Mouse (Mus musculus) neural tube, embryonic 12.5 days (tissue): ENCODE results near the gene Rcan3. TPM values are rescaled to one million over a fixed set of nuclear protein-coding genes. Genes with fewer than 3 reads are reported as not detected.

Experiments used
- ATAC-seq: fragments of 200-750 bp; cut with Nextera tagmentation; 2 replicates; pipeline ENCODE4 v1.8.0; 2017; ENCODE audit warnings: low read depth, mild to moderate bottlenecking, moderate TSS enrichment, moderate library complexity; ENCODE audit not compliant: low FRiP score
- H3K27ac ChIP-seq: fragments of 300-500 bp; sonication (generic); 2 replicates; pipeline ENCODE4 v1.5.1; 2016
- H3K27me3 ChIP-seq: fragments of 300-500 bp; sonication (generic); replicated peaks from 2 replicates; pipeline ENCODE4 v1.6.1; 2016; ENCODE audit warnings: mild to moderate bottlenecking
- H3K36me3 ChIP-seq: fragments of 300-500 bp; sonication (generic); 2 replicates; pipeline ENCODE4 v1.6.1; 2016; ENCODE audit warnings: mild to moderate bottlenecking
- H3K4me1 ChIP-seq: fragments of 300-500 bp; sonication (generic); 2 replicates; pipeline ENCODE4 v1.6.1; 2016
- H3K4me2 ChIP-seq: fragments of 300-500 bp; sonication (generic); replicated peaks from 2 replicates; pipeline ENCODE4 v1.6.1; 2016; ENCODE audit warnings: mild to moderate bottlenecking
- H3K4me3 ChIP-seq: fragments of 300-500 bp; sonication (generic); 2 replicates; pipeline ENCODE4 v1.5.1; 2016
- H3K9ac ChIP-seq: fragments of 300-500 bp; sonication (generic); 2 replicates; pipeline ENCODE4 v1.6.1; 2016; ENCODE audit warnings: mild to moderate bottlenecking
- H3K9me3 ChIP-seq: fragments of 300-500 bp; sonication (generic); 2 replicates; pipeline ENCODE4 v1.6.1; 2016; ENCODE audit warnings: mild to moderate bottlenecking
- WGBS: fragments of 180-500 bp; shearing (Covaris S2); methylation state at CpG from one replicate; pipeline ENCODE4 v1.1.7; 2016; 5-methylcytosine and 5-hydroxymethylcytosine counted together
- polyA plus RNA-seq: library from polyadenylated mRNA; unstranded; fragments of >200 nt; fragmentation: Nextera tagmentation; extraction: Ambion mirVana; gene quantifications from 2 replicates; pipeline ENCODE4 v1.2.1, GENCODE M21; 2016

Gene Rcan3
- polyA plus RNA-seq, 1 experiment from 2014 or later = 21.7 TPM

DNA sequence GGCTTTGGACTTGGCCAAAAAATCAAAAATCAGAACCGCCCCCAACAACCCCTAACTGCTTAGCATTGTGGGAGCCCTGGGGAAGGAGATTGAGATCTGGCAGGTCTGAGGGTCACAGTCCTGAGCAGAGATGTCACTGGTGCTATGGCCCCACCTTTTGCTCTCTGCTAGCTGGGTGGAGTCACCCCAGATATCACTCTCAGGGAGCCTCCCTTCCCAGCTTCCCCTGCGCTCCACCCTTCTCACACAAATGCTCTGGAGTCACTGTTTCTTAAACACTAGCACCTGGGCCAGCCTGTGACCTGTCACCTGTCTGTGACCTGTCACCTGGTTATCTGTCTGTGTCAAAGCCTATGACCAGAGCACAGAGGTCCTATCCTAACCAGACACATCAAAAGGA, 28.7 kb downstream of the Rcan3 start:
- no peaks in the 10 kb centered on the region for H3K4me1 ChIP-seq
- no peak overlapping the region for H3K27ac ChIP-seq
- 89% methylated on average over 2 of the region's 2 CpGs for WGBS
- H3K36me3 ChIP-seq = 0 out of 2 replicates have a peak, but pooled peaks cover under 1% of the 10 kb centered on the region
- no peak overlapping the region for H3K4me2 ChIP-seq
- no peak for ATAC-seq
- H3K9ac ChIP-seq = no peak overlapping the region
- no peak overlapping the region for H3K4me3 ChIP-seq
- no peaks in the 10 kb centered on the region for H3K9me3 ChIP-seq
- no peaks in the 10 kb centered on the region for H3K27me3 ChIP-seq

DNA sequence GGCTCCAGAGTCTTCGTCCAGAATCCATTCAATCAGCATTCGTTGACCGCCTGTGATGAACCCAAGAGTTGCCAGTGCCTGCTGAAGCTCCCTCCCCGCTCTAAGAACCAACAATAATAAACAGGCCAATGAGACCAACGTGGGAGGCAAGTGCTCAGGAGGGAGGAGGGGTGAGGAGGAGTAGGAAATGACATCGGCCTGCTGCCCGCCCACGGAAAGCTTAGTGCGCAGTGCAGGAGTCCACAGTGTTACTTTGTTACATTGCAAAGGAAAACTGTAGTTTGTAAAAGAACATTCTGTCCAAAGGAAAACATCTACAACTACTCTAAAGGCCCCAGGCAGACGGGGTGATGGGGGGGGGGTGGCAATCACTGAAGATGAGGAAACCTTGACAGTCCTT, 29.6 kb downstream of the Rcan3 start:
- Histone ChIP-seq H3K27me3 (peaks cover 7% of the 10 kb centered on the region; the same call in 1 of the 2 replicates), H3K4me1 (no peaks in the 10 kb centered on the region), H3K4me3 (no peak overlapping the region), H3K4me2 (no peak overlapping the region), H3K27ac (no peak overlapping the region), H3K36me3 (no peaks in the 10 kb centered on the region), H3K9me3 (no peaks in the 10 kb centered on the region), H3K9ac (no peak overlapping the region)
- ATAC-seq = no peak
- 77% methylated on average over 10 of the region's 10 CpGs for WGBS

DNA sequence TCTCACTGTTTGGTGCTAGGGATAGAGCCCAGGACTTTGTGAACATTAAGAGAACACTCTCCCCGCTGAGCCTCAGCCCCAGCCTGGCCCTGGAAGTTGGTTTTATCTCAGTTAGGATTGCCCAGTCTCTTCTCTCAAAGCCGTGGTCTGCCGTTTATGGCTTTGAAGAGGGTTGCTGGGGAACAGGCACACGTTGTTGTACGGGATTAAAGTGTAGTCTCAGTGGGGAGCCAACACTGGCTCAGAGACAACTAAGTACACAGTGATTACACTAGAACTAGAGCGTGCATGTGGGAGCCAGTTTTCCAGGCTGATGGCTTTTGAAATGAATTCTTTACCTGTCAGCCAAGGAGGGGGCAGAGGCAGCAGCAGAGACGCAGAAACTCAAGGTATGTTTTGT, 31.8 kb downstream of the Rcan3 start:
- H3K36me3 ChIP-seq = no peaks in the 10 kb centered on the region
- no peak overlapping the region for H3K9ac ChIP-seq
- no peak overlapping the region for H3K27ac ChIP-seq
- H3K4me1 ChIP-seq = peaks cover 9% of the 10 kb centered on the region
- H3K4me3 ChIP-seq = no peak overlapping the region
- ATAC-seq = no peak
- no peak overlapping the region for H3K4me2 ChIP-seq
- H3K9me3 ChIP-seq = no peaks in the 10 kb centered on the region
- H3K27me3 ChIP-seq = peaks cover 29% of the 10 kb centered on the region
- WGBS = 22% methylated on average over 7 of the region's 7 CpGs

DNA sequence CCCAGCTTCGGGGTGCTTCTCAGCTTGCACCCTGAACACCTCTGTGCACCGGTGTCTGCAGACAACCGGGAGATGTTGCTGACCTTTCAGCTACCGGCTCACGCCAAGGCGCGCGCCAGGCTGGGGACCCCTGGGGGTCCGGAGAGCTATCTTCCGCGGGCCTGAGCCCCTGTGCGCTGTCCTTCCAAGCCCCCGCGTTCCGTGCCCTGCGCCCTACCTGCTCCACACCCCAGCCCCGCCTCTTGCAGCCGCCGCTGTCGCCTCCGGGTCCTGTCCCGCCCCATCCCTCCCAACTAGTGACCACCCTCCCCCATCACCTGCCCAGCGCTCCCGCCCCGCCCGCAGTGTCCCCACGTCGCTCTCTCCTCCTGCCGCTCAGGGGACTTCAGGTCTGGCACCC, 35.7 kb downstream of the Rcan3 start, which contains the start of gene Ncmap:
TSS of gene Ncmap (minus strand) at position 237 of the 400 bp plus-strand sequence.
- Histone ChIP-seq H3K4me1 (peaks cover 9% of the 10 kb centered on the region), H3K36me3 (no peaks in the 10 kb centered on the region), H3K27me3 (peaks cover 45% of the 10 kb centered on the region), H3K9ac (peak within 1 kb of the TSS; percentile 39), H3K4me2 (peak within 1 kb of the TSS; percentile 63), H3K9me3 (no peaks in the 10 kb centered on the region), H3K4me3 (peak within 1 kb of the TSS; percentile 30), H3K27ac (no peak within 1 kb of the TSS)
- WGBS = 1% methylated on average over 29 of the region's 29 CpGs
- no peak for ATAC-seq

DNA sequence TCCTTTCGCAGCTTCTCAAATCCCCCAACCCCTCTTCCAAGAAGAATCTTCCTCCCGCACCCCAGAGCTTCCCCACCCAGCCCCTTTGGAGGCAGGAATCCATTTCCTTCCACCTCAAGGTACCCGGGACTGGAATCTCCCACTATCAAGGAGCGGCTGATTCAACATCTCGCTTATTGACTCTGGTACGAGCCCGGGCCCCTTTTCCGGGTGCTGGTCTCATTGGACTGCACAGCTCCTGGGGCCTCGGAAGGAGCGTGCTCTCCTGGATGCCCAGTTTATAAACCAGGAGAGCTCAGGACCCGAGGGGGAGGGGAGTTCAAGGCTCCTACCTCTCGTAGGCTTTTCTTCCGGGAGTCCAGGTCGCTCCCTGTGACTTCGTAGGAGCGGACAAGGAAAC, 36.1 kb downstream of the Rcan3 start:
- Histone ChIP-seq H3K9ac (peak overlapping the region; percentile 39; the same call in 1 of the 2 replicates), H3K27ac (no peak overlapping the region), H3K4me3 (peak overlapping the region; percentile 30), H3K36me3 (no peaks in the 10 kb centered on the region), H3K27me3 (peaks cover 45% of the 10 kb centered on the region), H3K9me3 (no peaks in the 10 kb centered on the region), H3K4me1 (peaks cover 9% of the 10 kb centered on the region), H3K4me2 (peak overlapping the region; percentile 63)
- WGBS = 3% methylated on average over 16 of the region's 16 CpGs
- no peak for ATAC-seq

DNA sequence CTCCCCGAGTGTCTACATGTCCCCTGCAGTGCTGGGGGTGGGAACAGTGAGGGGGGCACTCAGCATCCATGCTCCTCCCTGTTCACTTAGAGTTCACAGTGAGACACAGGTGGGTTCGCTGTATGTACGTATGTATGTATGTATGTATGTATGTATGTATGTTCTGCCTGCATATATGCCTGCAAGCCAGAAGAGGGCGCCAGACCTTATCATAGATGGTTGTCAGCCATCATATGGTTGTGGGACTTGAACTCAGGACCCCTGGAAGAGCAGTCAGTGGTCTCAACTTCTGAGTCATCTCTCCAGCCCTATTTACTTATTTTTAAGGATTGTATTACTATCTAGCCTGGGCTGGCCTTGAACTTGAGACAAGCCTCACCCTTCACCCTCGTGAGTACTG, 37.4 kb downstream of the Rcan3 start:
- no peak overlapping the region for H3K4me3 ChIP-seq
- H3K27me3 ChIP-seq = peaks cover 45% of the 10 kb centered on the region
- no peak for ATAC-seq
- H3K4me1 ChIP-seq = peaks cover 9% of the 10 kb centered on the region
- no peak overlapping the region for H3K27ac ChIP-seq
- no peaks in the 10 kb centered on the region for H3K9me3 ChIP-seq
- H3K9ac ChIP-seq = no peak overlapping the region
- no peak overlapping the region for H3K4me2 ChIP-seq
- 85% methylated on average over 5 of the region's 5 CpGs for WGBS
- no peaks in the 10 kb centered on the region for H3K36me3 ChIP-seq

DNA sequence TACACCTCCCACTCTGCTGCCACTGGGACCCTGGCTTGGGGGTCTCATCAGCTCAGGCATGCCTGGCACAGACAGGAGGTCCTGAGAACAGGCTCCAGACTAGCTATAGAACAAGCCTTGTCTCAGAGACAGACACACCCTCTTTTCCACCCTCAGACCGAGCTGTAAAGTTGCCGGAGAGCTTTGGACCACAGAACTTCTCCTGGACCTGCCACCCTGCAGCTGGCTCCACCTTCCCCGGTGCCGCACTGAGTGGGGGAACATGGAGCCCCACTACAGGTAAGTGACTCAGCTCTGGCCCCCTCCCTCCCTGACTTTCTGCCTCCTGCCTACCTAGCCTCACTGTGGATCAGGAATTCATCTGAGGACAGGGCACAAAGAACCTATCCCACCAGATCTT, 38.3 kb downstream of the Rcan3 start:
- no peak overlapping the region for H3K27ac ChIP-seq
- no peak overlapping the region for H3K4me3 ChIP-seq
- no peaks in the 10 kb centered on the region for H3K36me3 ChIP-seq
- no peak for ATAC-seq
- no peaks in the 10 kb centered on the region for H3K9me3 ChIP-seq
- no peak overlapping the region for H3K9ac ChIP-seq
- peaks cover 45% of the 10 kb centered on the region for H3K27me3 ChIP-seq
- peaks cover 9% of the 10 kb centered on the region for H3K4me1 ChIP-seq
- 83% methylated on average over 4 of the region's 4 CpGs for WGBS
- no peak overlapping the region for H3K4me2 ChIP-seq

DNA sequence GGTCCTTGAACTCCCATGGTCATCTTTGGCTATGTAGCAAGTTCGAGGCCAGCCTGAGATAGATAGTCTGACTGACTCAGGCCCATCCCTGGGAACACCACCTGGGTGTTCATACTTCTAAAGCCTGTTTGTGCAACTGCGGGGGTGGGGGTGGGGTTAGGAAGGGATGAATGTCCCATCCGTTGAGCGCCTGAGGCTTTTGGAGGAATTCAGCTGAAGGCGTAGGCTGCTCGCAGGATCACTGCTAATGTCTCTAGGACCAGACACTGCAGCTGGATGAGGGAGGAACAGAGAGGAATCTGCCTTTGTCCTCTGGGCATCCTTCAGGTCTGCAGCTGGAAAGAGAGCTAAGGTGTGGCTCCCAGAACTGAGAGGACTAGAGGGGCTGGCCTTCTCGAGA, 39.0 kb downstream of the Rcan3 start:
- H3K27ac ChIP-seq = no peak overlapping the region
- WGBS = 82% methylated on average over 7 of the region's 7 CpGs
- no peak overlapping the region for H3K4me3 ChIP-seq
- H3K36me3 ChIP-seq = no peaks in the 10 kb centered on the region
- peaks cover 9% of the 10 kb centered on the region for H3K4me1 ChIP-seq
- H3K27me3 ChIP-seq = peaks cover 44% of the 10 kb centered on the region
- no peak overlapping the region for H3K9ac ChIP-seq
- no peak overlapping the region for H3K4me2 ChIP-seq
- H3K9me3 ChIP-seq = no peaks in the 10 kb centered on the region
- no peak for ATAC-seq

DNA sequence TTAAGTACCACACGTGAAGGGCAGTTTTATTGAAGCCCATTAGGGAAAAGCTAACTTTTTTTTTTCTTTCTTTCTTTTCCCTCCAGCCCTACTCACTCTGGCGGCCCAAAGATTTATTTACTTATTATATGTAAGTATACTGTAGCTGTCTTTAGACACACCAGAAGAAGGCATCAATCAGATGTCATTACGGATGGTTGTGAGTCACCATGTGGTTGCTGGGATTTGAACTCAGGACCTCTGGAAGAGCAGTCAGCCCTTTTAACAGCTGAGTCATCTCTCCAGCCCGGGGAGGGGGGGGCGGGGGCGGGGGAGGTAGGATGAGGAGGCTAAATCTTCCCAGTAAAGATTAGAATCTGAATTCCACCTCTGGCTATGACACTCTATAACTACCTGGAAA, 40.3 kb downstream of the Rcan3 start:
- Histone ChIP-seq H3K27me3 (peaks cover 31% of the 10 kb centered on the region), H3K9me3 (no peaks in the 10 kb centered on the region), H3K4me2 (no peak overlapping the region), H3K4me1 (peaks cover 8% of the 10 kb centered on the region), H3K4me3 (no peak overlapping the region), H3K9ac (no peak overlapping the region), H3K36me3 (no peaks in the 10 kb centered on the region), H3K27ac (no peak overlapping the region)
- no peak for ATAC-seq
- WGBS = 76% methylated on average over 6 of the region's 6 CpGs

DNA sequence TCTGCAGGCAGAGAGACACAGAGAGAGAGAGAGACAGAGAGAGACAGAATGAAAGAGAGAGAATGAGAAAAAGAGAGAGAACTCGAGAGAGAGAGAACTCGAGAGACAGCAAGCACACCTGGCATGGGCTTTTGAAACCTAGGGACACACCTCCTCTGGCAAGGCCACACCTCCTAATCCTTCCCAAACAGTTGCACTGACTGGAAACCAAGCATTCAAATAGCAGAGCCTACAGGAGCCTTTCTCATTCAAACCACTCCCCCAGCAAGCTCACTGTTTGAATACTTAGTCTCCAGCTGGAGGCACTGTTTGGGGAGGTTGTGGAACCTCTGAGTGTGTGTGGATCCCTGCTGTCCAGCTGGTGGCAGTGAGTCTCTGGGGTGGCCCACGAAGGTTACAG, 40.9 kb downstream of the Rcan3 start:
- Histone ChIP-seq H3K4me3 (no peak overlapping the region), H3K4me1 (peaks cover 2% of the 10 kb centered on the region), H3K27me3 (peaks cover 26% of the 10 kb centered on the region), H3K9ac (no peak overlapping the region), H3K27ac (no peak overlapping the region), H3K9me3 (no peaks in the 10 kb centered on the region), H3K4me2 (no peak overlapping the region), H3K36me3 (no peaks in the 10 kb centered on the region)
- ATAC-seq = no peak
- 76% methylated on average over 3 of the region's 3 CpGs for WGBS

DNA sequence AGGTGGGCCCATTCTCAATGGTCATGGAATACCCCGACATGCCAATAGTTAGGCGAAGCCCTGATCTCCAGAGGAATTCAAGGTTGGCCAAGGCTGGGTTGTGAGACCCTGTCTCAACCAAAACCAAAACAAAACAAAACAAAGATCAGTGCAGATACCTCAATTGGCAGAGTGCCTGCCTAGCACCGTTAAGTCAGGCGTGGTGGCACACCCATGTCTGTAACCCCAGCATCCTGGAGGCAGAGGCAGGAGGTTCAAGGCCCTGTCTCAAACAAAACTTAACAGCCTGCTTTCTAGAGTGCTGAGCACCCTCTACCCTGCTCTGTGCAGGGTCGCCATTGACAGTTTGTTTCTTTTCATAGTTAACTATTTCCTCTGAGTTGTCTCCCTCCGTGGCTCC, 42.6 kb downstream of the Rcan3 start:
- Histone ChIP-seq H3K4me1 (no peaks in the 10 kb centered on the region), H3K36me3 (no peaks in the 10 kb centered on the region), H3K9ac (no peak overlapping the region), H3K4me3 (no peak overlapping the region), H3K4me2 (no peak overlapping the region), H3K9me3 (no peaks in the 10 kb centered on the region), H3K27me3 (peaks cover 8% of the 10 kb centered on the region), H3K27ac (no peak overlapping the region)
- 74% methylated on average over 6 of the region's 6 CpGs for WGBS
- ATAC-seq = no peak

DNA sequence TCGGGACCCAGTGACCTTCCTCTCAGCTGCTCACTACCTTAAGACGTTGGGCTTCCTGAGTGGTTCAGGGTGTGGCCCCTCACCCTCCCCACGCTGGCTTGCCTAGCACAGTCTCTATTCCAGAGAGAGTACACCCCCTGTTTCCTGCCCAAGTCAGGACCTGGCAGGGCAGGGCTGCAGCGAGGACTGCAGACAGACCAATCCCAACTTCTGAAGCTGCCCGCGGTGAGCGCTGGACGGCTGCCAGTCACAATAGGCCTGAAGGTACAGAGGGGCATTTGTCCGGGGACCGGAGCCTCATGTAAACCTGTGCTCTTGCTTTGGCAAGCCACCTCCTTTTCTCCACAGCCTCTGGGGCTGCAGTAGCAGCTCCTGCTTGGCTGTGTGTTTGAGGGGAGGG, 48.0 kb downstream of the Rcan3 start:
- H3K27ac ChIP-seq = no peak overlapping the region
- no peak overlapping the region for H3K4me3 ChIP-seq
- no peaks in the 10 kb centered on the region for H3K9me3 ChIP-seq
- no peak overlapping the region for H3K4me2 ChIP-seq
- no peak overlapping the region for H3K9ac ChIP-seq
- no peaks in the 10 kb centered on the region for H3K36me3 ChIP-seq
- ATAC-seq = no peak
- H3K4me1 ChIP-seq = no peaks in the 10 kb centered on the region
- H3K27me3 ChIP-seq = peaks cover 7% of the 10 kb centered on the region
- 64% methylated on average over 10 of the region's 10 CpGs for WGBS

DNA sequence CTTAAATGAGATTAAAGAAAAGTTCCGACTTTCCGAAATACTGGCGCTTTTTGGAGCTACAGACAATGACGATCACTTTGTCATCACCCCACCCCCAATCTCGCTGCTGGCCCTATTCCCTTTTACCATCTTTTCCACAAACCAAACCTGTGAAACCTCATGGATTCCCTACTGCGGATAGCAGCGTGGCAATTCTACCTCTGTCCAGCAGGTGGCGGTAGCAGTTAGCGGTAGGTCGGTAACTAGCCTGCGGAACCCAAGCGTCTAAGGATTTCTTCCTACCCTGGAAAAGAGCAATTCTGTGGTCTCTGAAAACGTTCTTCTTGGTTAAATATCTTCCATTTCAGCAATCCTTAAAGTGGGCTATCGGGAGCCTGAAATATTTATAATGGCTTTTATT, 51.3 kb downstream of the Rcan3 start:
- WGBS = 5% methylated on average over 14 of the region's 14 CpGs
- no peak overlapping the region for H3K9ac ChIP-seq
- H3K4me3 ChIP-seq = no peak overlapping the region
- no peak overlapping the region for H3K4me2 ChIP-seq
- H3K36me3 ChIP-seq = no peaks in the 10 kb centered on the region
- H3K4me1 ChIP-seq = no peaks in the 10 kb centered on the region
- no peak overlapping the region for H3K27ac ChIP-seq
- H3K27me3 ChIP-seq = peaks cover 7% of the 10 kb centered on the region
- no peaks in the 10 kb centered on the region for H3K9me3 ChIP-seq
- no peak for ATAC-seq
